Mouse (Mus musculus) megakaryocyte progenitor cell, adult 5-6 weeks (primary cell): ENCODE results near the gene Tpcn1. TPM values are rescaled to one million over a fixed set of nuclear protein-coding genes. Genes with fewer than 3 reads are reported as not detected.

Experiments used
- ATAC-seq: replicated peaks from 2 replicates; pipeline ENCODE4 v1.8.0; 2016; ENCODE audit warnings: mild to moderate bottlenecking, moderate TSS enrichment, inconsistent platforms; ENCODE audit not compliant: poor library complexity
- total RNA-seq, 2 experiments: library from RNA; stranded (forward) in 1 of 2; stranded (reverse) in 1 of 2; fragments of 157-497, 149-512 nt in 1 of 2; fragments of 200-1000 nt in 1 of 2; gene quantifications; 2 replicates each; pipeline versions ENCODE4 v1.2.3 to v1.2.4; 2015 to 2017

Tpcn1 gene
- total RNA-seq (2015) (37.0 and 38.8 TPM in 2 replicates), total RNA-seq (2017) (15.7 and 17.7 TPM in 2 replicates)

DNA sequence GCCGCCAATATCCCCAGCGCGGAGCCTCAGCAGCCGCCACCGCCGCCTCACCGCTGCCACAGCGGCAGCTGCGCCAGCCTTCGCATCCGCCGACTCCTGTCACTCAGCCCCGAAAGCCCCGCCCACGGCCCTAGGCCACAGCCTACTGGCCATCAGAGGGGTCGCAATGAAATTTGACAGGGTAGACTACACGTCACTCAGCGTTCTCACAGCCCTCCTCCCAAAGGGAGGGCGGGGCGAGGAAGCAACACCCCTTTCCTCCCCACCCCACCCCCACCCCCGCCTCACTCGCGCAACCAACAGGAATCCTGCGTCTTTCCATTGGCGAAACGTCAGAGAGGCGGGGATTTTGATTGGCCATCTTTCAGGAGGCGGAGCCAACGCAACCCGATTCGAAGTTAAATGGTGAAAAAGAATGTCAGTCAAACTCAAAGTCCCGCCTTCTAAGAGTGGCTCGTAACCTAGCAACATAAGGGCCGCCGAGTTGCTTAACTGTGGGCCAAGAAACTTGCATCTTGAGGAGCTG, at the start of gene Tpcn1, which contains the start of gene Iqcd:
Gene Tpcn1 (minus strand): TSS at position 105 of the 526 bp plus-strand sequence.
Gene Iqcd (plus strand): TSS at position 448 of the 526 bp plus-strand sequence.
- ATAC-seq: peak; percentile 83

GRCm38 (mm10) chr5:120635633-120636032, 47.2 kb upstream of the Tpcn1 start:
- no peak for ATAC-seq

GRCm38 (mm10) chr5:120634860-120635259, 46.4 kb upstream of the Tpcn1 start:
- no peak for ATAC-seq

GRCm38 (mm10) chr5:120634131-120634530, 45.7 kb upstream of the Tpcn1 start, which contains the start of gene Cfap73:
Cfap73 (minus strand) TSS chr5:120634235.
- ATAC-seq: no peak

DNA sequence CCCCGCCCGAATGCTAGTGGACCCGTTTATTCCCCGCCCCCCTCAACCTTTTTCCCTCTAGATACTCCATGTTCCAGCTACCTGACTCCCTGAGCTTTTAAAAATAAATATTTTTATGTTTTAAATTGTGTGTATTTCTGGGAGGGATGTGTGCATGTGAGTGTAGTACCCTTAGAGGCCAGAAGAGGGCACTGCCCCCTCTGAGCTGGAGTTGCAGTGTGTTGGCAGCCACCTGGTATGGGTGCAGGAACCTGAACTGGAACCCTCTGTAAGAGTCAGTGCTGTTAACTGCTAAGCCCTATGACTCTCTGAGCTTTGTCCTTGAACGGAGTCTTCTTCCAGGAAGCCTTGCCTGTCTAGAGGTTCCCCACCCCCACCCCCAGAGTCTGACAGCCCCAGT, 43.4 kb upstream of the Tpcn1 start:
- no peak for ATAC-seq

GRCm38 (mm10) chr5:120631128-120631527, 42.7 kb upstream of the Tpcn1 start:
- ATAC-seq: no peak

GRCm38 (mm10) chr5:120628624-120629023, 40.2 kb upstream of the Tpcn1 start:
- peak; percentile 40 for ATAC-seq

DNA sequence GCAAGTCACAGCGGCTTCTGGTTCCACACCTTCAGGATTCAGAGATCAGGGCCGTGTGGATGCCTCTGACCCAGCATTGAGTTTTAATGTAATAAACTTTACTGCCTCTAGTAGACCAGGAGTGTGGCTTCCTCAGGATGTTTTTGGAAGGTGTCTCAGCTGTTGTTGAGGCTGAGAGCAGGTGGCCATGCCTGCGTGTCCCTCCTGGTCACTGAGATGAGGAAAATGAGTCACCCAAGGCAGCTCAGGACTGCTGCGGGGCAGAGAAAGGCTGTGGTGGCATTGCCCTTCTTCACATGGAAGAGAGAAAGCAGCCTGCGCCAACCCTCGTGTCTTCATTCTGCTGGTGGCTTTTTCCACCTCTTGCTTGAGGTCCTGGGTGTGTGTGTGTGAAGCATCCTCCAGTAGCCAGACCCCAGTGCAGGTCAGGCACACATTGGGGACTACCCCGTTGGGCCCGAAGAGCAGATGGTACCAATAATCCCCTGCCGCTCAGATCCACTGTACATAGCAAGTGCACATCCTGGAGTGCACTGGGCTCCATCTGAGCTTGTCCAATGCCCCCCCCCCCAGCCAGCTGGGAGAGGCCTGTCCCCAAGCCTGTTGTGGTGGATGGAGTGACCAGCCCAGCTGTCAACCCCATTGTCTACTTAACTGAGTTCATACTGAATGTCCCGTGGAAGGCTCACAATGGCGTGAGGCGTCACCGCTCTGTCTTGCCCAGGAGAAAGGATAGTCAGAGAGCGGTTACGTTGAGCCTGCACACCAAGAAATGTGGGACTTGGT, 39.2 kb upstream of the Tpcn1 start:
- ATAC-seq: no peak

- ATAC-seq: peak; percentile 40; the same call in 1 of the 2 replicates
Measured at GRCm38 (mm10) chr5:120626399-120626798, 37.9 kb upstream of the Tpcn1 start.

DNA sequence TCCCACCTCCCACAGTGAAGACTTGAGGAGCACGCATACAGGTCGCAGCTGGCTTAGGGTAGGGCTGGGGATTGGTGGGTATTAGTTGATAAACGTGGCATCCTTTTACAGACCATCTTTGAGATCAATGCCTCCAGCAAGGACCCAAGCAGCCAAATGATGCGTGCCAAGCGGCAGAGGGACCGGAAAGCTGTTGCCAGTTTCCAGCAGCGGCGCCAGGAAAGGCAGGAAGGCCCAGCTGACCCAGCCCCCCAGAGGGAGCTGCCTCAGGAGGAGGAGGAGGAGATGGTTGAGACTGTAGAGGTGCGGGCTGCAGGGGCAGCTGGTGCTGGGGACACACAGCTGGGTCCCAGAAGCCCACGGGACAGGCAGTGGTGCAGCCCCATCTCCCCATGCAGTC, 36.0 kb upstream of the Tpcn1 start:
- no peak for ATAC-seq

- no peak for ATAC-seq
Measured at GRCm38 (mm10) chr5:120622198-120622851, 33.9 kb upstream of the Tpcn1 start.

DNA sequence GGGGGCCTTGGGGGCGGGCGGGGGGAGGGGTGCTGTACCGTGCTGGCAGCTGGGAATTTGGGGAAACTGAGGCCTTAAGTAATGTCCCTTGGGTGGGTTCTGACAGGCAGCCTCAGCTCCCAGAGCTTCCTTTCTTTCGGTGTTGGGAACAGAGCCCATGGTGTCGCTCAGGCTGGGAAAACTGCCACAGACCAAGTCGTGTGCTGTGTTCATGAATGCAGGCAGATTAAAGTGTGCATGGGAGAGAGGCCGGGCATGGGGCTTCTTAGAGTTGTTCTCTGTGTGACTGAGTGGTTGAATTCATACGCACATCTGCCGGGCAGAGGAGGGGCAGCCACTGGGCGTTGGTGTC, 33.3 kb upstream of the Tpcn1 start:
- ATAC-seq: no peak

- ATAC-seq: no peak
Measured at GRCm38 (mm10) chr5:120621078-120621765, 32.7 kb upstream of the Tpcn1 start.

- ATAC-seq: peak; percentile 86
Measured at GRCm38 (mm10) chr5:120620375-120621077, 32.1 kb upstream of the Tpcn1 start.

DNA sequence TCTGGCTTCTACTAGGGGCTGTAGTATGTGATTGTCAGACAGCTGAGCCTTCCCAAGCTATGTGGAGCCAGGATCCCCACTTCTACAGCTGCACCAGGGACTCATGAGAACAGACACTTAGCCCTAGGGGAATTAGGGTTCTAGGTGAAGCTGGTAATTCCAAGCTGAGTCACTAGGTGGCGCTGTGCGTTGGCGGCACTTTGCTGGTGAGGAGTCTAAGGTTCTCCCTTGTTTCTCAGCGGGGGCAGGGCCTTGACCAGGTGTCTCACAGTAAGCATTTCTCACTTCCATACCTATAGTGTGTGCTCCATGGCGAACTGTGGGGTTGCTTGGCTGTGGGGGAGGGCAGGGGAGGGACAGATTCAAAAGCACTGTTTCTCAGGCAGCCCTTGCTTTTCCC, 30.7 kb upstream of the Tpcn1 start:
- ATAC-seq: peak; percentile 56

GRCm38 (mm10) chr5:120618778-120619177, 30.3 kb upstream of the Tpcn1 start:
- no peak for ATAC-seq

DNA sequence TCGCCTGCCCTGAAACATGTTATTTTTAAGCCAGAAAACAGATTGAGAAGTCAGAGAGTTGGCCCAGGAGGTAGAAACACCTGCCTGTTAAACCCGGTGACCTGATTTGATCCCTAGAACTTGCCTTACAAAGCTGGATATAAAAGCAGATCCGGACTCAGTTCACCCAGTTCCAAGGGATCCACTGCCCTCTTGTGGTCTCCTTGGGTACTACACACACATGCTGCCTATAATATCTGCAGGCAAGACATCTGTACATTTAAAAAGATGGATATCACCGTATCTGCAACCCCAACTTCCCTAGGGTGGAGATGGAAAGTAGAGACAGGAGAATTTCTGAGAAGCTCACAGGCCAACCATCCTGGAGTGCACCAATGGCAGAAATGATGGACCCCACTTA, 27.4 kb upstream of the Tpcn1 start:
- ATAC-seq: no peak

DNA sequence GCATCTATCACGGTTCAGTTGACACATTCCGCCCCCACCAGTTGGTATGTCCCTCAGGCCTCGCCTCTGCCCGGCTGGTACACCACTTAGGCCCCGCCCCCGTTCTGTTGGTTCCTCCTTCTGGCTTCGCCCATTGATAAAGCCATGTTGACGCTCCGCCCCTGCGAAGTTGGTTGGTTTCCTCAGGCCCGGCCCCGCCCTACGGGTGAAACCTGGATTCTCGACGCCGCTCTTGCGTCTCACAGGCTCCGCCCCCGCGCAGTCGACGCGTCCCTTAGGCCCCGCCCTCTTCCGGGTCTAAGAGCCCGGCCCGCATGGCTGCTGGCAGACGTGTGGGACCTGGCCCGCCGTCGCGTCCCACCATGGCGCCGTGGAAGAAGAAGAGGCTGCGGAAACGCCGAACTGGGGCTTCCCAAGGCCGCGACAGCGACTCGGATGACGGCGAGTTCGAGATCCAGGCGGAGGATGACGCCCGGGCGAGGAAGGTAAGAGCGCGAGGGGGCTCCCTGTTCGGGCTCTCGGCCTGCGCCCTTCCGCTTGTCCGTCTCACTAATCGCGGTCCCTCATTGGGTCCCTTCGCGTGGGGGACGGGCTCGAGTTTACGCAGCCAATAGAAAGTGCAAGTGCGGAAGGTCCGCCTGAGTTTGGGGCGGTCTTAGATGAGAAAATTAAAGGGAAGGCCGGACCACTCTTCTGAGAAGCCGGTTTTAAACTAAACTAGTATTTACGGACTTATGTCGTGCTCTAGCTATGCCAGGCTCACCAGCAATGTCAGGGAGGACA, 24.5 kb upstream of the Tpcn1 start:
- peak; percentile 83 for ATAC-seq

DNA sequence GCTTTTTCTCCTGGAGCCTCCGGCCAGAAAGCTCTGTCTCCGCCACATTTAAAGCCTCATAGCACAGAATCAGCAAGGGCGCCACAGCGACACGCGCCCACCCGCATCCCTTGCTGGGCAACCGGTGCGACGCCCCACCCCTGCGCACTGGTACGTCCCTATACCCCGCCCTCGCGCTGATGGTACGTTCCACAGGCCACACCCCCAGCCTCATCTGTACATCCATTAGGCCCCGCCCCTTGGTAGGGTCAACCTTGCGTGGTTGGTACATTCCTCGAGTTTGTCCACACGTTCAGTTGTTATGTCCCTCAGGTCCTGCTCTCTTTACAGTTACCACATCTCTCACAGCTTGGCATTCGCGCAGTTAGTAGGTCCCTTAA, 24.0 kb upstream of the Tpcn1 start, which contains the start of the genes Rita1 and Ddx54:
Gene Rita1 (minus strand): TSS at position 148 of the 380 bp plus-strand sequence.
Gene Ddx54 (plus strand): TSS at position 298 of the 380 bp plus-strand sequence.
- peak; percentile 77 for ATAC-seq

DNA sequence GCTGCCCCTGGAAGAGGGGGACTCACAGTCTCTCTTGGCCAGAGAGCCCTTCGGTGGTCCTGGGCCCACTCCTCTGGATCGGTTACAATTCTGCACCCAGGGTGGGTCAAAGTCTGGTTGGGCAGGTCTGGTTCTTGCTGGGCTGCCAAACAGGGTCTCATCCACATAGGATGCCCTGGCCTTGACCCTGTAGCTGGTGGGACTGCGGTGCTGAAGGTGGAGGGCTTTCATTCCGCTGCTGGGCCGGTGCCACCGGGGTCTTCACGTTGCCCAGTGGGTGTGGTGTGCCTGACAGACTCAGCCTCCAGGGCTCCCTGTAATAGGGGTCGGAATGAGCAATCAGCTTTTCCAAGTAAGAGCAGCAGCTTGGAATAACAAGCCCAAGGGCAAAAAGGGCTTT, 22.9 kb upstream of the Tpcn1 start:
- no peak for ATAC-seq
